Mouse (Mus musculus) lung, embryonic 14.5 days (tissue): Measurements from ENCODE around the gene Ngef. TPM values are rescaled to one million over a fixed set of nuclear protein-coding genes. Genes with fewer than 3 reads are reported as not detected.
A peak's percentile ranks its signal among the peaks of the same experiment; 100 is the strongest.

Experiments
- ATAC-seq: fragments of 200-750 bp; cut with Nextera tagmentation; 2 replicates; pipeline ENCODE4 v1.8.0; 2017; ENCODE audit warnings: mild to moderate bottlenecking, moderate TSS enrichment, moderate library complexity; ENCODE audit not compliant: insufficient read depth
- DNase-seq: peaks from one replicate; pipeline ENCODE4 v3.0.0-alpha.2; 2015
- H3K27ac ChIP-seq: fragments of 300-500 bp; sonication (generic); 2 replicates; pipeline ENCODE4 v1.5.1; 2014; ENCODE audit warnings: low read depth, mild to moderate bottlenecking, moderate library complexity
- H3K27me3 ChIP-seq: fragments of 300-500 bp; sonication (generic); 2 replicates; pipeline ENCODE4 v1.6.1; 2014; ENCODE audit warnings: low read length, control low read depth; ENCODE audit not compliant: insufficient read depth
- H3K36me3 ChIP-seq: fragments of 300-500 bp; sonication (generic); 2 replicates; pipeline ENCODE4 v1.6.1; 2014; ENCODE audit warnings: control low read depth; ENCODE audit not compliant: insufficient read depth
- H3K4me1 ChIP-seq: fragments of 300-500 bp; sonication (generic); 2 replicates; pipeline ENCODE4 v1.6.1; 2014; ENCODE audit warnings: antibody characterized with exemption, control low read depth; ENCODE audit not compliant: insufficient read depth
- H3K4me2 ChIP-seq: fragments of 300-500 bp; sonication (generic); 2 replicates; pipeline ENCODE4 v1.6.1; 2014; ENCODE audit warnings: mild to moderate bottlenecking
- H3K4me3 ChIP-seq: fragments of 300-500 bp; sonication (generic); 2 replicates; pipeline ENCODE4 v1.5.1; 2014; ENCODE audit warnings: low read depth, low read length
- H3K9ac ChIP-seq: fragments of 300-500 bp; sonication (generic); 2 replicates; pipeline ENCODE4 v1.6.1; 2014
- H3K9me3 ChIP-seq: fragments of 300-500 bp; sonication (generic); 2 replicates; pipeline ENCODE4 v1.6.1; 2016; ENCODE audit warnings: low read depth, low read length, control low read depth
- CTCF ChIP-seq: IDR thresholded peaks from 2 replicates; pipeline ENCODE4 v1.5.1; 2016; ENCODE audit warnings: antibody characterized with exemption, low read depth
- WGBS: fragments of 180-500 bp; shearing (Covaris S2); extraction: QIAGEN DNeasy Blood & Tissue Kit; methylation state at CpG from one replicate; pipeline ENCODE4 v1.1.7; 2014; 5-methylcytosine and 5-hydroxymethylcytosine counted together
- polyA plus RNA-seq: library from polyadenylated mRNA; unstranded; fragments of >200 nt; fragmentation: Nextera tagmentation; extraction: Ambion mirVana; gene quantifications from 2 replicates; pipeline ENCODE4 v1.2.1, GENCODE M21; 2014

Gene Ngef
- polyA plus RNA-seq, 1 experiment from 2014 or later, result 1.5 TPM

DNA sequence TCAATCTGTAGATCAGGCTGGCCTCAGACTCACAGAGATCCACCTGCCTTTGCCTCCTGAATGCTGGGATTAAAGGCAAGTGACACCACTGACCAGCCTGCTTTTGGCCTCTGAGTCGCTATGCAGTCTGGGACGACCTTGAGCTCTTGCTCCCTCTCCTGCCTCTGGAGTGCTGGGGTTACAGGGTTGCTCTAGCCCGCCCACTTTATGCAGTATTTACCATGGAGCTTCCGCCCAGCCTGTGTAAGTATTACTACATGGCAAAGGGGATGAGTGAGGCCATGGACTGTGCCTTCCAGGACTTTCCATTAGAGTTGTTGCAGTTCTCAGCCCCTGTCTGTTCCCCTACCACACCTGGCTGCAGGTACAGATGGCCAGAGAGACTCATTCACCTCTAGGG, 41.3 kb downstream of the Ngef start:
- Histone ChIP-seq H3K27me3 (no peaks in the 10 kb centered on the region), H3K9me3 (no peaks in the 10 kb centered on the region), H3K36me3 (no peaks in the 10 kb centered on the region), H3K4me2 (no peak overlapping the region), H3K9ac (no peak overlapping the region), H3K4me1 (no peaks in the 10 kb centered on the region), H3K4me3 (no peak overlapping the region), H3K27ac (no peak overlapping the region)
- TF ChIP-seq CTCF, result no peak
- ATAC-seq (no peak), DNase-seq (no peak)
- WGBS, result 67% methylated on average over 4 of the region's 4 CpGs

DNA sequence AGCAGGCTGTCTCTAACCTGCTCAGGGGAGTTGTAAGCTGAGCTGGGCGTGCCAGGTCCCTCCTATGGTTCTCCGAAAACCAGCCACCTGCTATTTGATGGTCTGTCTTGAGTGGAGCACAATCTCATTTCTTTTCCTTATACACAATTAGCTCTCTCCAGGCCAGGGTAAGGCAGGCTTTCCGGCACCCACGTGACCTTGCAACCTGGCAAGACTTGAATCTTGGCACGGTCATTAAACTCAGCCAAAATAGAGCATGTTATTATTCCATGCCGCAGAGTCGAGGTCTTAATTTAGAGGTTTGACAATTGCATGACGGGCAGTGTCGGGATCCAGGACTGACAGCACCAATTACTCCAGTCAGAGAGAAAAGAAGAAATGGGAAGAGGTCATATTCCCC, 46.5 kb downstream of the Ngef start:
- Histone ChIP-seq H3K27me3 (no peaks in the 10 kb centered on the region), H3K4me3 (no peak overlapping the region), H3K9me3 (no peaks in the 10 kb centered on the region), H3K4me2 (no peak overlapping the region), H3K4me1 (no peaks in the 10 kb centered on the region), H3K27ac (no peak overlapping the region), H3K36me3 (no peaks in the 10 kb centered on the region), H3K9ac (no peak overlapping the region)
- no peak for TF ChIP-seq CTCF
- no peak for DNase-seq
- WGBS, result 81% methylated on average over 9 of the region's 9 CpGs
- ATAC-seq, result no peak

DNA sequence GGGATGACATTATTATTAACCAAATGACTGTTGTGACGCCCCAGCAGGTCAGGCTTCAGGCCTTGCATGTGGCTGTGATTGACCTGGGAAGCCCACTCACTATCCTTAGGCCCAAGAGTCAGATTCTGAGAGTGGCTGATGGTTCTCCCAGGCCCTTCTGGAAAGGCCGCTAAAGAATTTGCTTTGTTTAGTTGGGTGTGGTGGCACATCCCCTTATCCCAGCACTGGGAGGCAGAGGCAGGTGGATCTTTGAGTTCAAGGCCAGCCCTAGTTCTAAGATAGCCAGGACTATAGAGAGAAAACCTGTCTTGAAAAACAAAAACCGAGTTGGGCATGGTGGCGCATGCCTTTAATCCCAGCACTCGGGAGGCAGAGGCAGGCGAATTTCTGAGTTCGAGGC, 48.6 kb downstream of the Ngef start:
- no peaks in the 10 kb centered on the region for H3K27me3 ChIP-seq
- ATAC-seq, result no peak
- H3K9me3 ChIP-seq, result no peaks in the 10 kb centered on the region
- 84% methylated on average over 7 of the region's 7 CpGs for WGBS
- TF ChIP-seq CTCF, result no peak
- H3K4me1 ChIP-seq, result no peaks in the 10 kb centered on the region
- DNase-seq, result no peak
- H3K9ac ChIP-seq, result no peak overlapping the region
- no peak overlapping the region for H3K4me2 ChIP-seq
- H3K27ac ChIP-seq, result no peak overlapping the region
- H3K4me3 ChIP-seq, result no peak overlapping the region
- no peaks in the 10 kb centered on the region for H3K36me3 ChIP-seq

DNA sequence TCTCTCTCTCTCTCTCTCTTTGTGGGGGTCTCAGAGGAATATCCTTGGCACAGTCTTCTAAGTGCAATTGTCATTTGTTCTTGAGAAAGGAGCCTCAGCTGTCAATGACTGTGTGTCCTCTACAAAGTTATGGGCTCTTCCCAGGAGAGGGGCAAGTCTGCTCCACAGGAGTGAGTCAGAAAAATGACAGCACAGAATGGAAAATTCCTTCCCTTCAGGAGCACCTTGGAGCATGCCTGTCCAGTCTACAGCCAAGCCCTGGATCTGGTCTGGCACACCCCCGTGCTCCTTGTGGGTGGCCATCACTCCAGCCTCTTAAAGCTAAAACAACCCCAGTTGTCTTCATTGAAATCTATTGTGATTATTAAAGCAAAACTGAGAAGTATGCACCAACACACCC, 52.1 kb downstream of the Ngef start:
- Histone ChIP-seq H3K4me3 (no peak overlapping the region), H3K27me3 (no peaks in the 10 kb centered on the region), H3K36me3 (no peaks in the 10 kb centered on the region), H3K4me2 (no peak overlapping the region), H3K9me3 (no peaks in the 10 kb centered on the region), H3K9ac (no peak overlapping the region), H3K27ac (no peak overlapping the region), H3K4me1 (no peaks in the 10 kb centered on the region)
- ATAC-seq (no peak), DNase-seq (no peak)
- no peak for TF ChIP-seq CTCF
- WGBS, result 67% methylated on average over 1 of the region's 1 CpGs

DNA sequence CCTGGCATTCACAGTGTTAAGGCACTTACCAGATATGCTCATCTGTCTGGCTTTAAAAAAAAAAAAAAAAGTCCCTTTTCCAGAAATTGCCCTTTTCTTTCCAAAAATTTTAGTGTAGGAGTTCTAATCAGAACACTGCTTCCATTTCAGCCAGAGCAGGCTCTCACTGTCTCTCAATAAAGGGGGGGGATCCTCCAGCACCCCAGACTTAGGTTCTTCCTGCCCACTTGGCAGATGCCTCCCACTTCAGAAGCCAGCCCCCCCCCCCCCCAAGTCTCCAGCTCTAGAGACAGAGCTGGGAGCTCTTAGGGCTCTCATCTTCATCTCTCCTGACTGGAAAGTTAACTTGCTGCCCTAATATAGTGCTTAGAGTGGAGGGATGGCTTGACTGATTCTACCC, 53.2 kb downstream of the Ngef start:
- H3K36me3 ChIP-seq, result no peaks in the 10 kb centered on the region
- H3K4me3 ChIP-seq, result no peak overlapping the region
- ATAC-seq, result no peak
- TF ChIP-seq CTCF, result no peak
- H3K9ac ChIP-seq, result no peak overlapping the region
- no peak for DNase-seq
- H3K9me3 ChIP-seq, result no peaks in the 10 kb centered on the region
- no peak overlapping the region for H3K27ac ChIP-seq
- H3K27me3 ChIP-seq, result no peaks in the 10 kb centered on the region
- no peaks in the 10 kb centered on the region for H3K4me1 ChIP-seq
- H3K4me2 ChIP-seq, result 0 out of 2 replicates have a peak overlapping the region, but pooled peaks have one; percentile 12

DNA sequence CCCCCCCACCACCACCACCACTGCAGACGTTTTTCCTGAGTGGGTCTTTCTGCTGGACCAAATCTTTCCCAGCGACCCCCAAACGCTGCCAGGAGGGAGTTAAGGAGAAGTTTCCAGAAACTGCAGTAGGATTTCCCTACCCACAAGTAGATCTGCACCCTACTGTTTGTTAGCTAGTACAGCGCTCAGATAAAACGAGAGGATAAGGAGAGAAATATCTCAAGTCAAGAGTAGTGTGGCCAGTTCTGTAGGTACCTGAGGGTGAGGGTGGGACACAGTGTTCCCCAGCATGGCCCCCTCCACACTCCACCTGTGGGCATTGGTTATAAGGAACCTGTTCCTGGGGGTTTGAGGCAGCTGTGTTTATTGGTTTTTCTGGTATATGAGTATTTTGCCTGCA, 62.8 kb downstream of the Ngef start:
- H3K36me3 ChIP-seq, result no peaks in the 10 kb centered on the region
- H3K9me3 ChIP-seq, result no peaks in the 10 kb centered on the region
- no peak for DNase-seq
- H3K9ac ChIP-seq, result no peak overlapping the region
- ATAC-seq, result no peak
- H3K4me1 ChIP-seq, result peaks cover 5% of the 10 kb centered on the region; the same call in 1 of the 2 replicates
- peak overlapping the region; percentile 99 for H3K4me2 ChIP-seq
- WGBS, result 14% methylated on average over 5 of the region's 5 CpGs
- no peak overlapping the region for H3K27ac ChIP-seq
- H3K27me3 ChIP-seq, result peaks cover 36% of the 10 kb centered on the region
- peak overlapping the region; percentile 66; the same call in 1 of the 2 replicates for H3K4me3 ChIP-seq
- TF ChIP-seq CTCF, result no peak

DNA sequence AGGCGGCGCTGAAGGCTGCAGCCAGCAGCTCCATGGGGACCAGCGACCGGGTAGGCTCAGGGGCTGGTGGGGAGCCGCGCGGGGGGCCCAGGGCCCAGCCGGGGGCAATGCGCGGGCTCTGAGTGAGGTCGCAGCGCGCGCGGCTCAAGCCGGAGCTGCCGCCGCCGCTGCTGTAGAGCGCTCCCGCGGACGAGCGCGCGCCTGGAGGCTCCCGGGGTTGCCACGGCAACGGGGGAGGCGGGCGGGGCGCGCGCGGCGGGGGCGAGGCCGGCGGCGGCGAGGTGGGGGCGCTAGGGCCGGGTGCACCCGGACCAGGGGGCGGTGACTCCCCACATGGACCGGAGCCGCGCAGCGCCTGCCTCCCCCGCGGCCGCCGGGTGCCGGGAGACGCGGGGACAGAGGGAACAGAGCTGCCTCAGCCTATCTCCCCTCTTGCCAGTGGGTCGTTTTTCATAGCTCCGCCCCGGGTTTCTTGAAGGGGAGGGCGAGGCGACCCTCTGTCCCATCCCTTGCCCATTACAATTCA, 63.4 kb downstream of the Ngef start:
- Histone ChIP-seq H3K4me1 (peaks cover 5% of the 10 kb centered on the region; the same call in 1 of the 2 replicates), H3K4me3 (peak overlapping the region; percentile 66), H3K9ac (peak overlapping the region; percentile 50), H3K4me2 (peak overlapping the region; percentile 99), H3K9me3 (no peaks in the 10 kb centered on the region), H3K27ac (no peak overlapping the region), H3K27me3 (peaks cover 36% of the 10 kb centered on the region), H3K36me3 (no peaks in the 10 kb centered on the region)
- 1% methylated on average over 60 of the region's 61 CpGs for WGBS
- DNase-seq, result peak; percentile 79
- TF ChIP-seq CTCF, result no peak
- peak; percentile 84 for ATAC-seq

DNA sequence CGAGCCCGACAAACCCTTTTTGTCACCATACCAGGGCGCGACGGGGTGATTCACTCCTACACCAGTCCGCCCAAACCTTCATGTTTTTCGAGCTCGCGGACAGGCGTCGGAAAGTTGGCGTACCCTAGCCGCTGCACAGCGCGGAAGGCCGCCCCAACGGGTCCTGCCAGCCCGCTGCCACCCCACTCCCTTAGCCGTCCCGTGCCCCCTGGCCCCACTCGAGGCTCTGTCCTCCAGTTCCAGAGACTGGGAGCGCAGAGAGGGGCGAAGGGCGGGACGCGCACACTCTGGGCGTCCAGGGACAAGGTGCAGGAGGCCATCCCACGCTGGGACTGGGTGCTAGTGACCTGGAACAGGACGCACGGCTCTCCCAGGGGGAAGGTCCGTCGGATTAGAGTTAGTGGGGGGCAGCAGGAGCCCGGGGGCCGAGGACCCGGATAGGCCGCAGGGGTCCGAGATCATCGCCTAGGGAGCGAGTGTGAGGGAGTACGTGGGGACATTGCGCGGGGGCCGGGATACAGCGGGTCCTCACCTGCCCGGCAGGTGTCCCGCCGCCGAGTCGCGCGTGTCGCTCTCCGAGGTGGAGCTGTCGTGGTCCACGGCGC, 64.0 kb downstream of the Ngef start, which contains the start of gene Neu2:
Neu2 (plus strand) TSS at position 329 of the 605 bp plus-strand sequence.
- no peaks in the 10 kb centered on the region for H3K9me3 ChIP-seq
- H3K4me1 ChIP-seq, result peaks cover 5% of the 10 kb centered on the region; the same call in 1 of the 2 replicates
- ATAC-seq, result peak; percentile 39
- H3K4me3 ChIP-seq, result peak within 1 kb of the TSS; percentile 66
- H3K36me3 ChIP-seq, result no peaks in the 10 kb centered on the region
- peak; percentile 30 for DNase-seq
- 2% methylated on average over 56 of the region's 56 CpGs for WGBS
- peak within 1 kb of the TSS; percentile 99 for H3K4me2 ChIP-seq
- TF ChIP-seq CTCF, result no peak
- peak within 1 kb of the TSS; percentile 50 for H3K9ac ChIP-seq
- no peak within 1 kb of the TSS for H3K27ac ChIP-seq
- peaks cover 36% of the 10 kb centered on the region for H3K27me3 ChIP-seq
